Mouse (Mus musculus): ENCODE data around the gene Cnga3. TPM values are rescaled to one million over a fixed set of nuclear protein-coding genes. Genes with fewer than 3 reads are reported as not detected.

Cnga3 gene
- polyA plus RNA-seq, 1 experiment from 2014 or later: not detected

- Histone ChIP-seq H3K9ac (no peak overlapping the region), H3K9me3 (no peaks in the 10 kb centered on the region), H3K27me3 (no peaks in the 10 kb centered on the region), H3K27ac (no peak overlapping the region), H3K4me3 (no peak overlapping the region), H3K4me2 (no peak overlapping the region), H3K36me3 (no peaks in the 10 kb centered on the region), H3K4me1 (0 out of 2 replicates have a peak, but pooled peaks cover 3% of the 10 kb centered on the region)
- ATAC-seq (ENCODE audit: borderline replicate concordance, extremely low read depth, low FRiP score, low TSS enrichment): no peak
- 94% methylated on average over 4 of the region's 4 CpGs for WGBS
These were observed 95.8 kb downstream of the Cnga3 start for GRCm38 (mm10) chr1:37309939-37310515.

Other genes starting within 250 kb of the Cnga3 start
- 0.40 and 0.58 TPM in 2 replicates for gene Vwa3b, start 187.8 kb upstream of the Cnga3 start, polyA plus RNA-seq (2015; fragmentation: Nextera tagmentation; extraction: Ambion mirVana)
- gene Inpp4a, start 85.4 kb downstream of the Cnga3 start, polyA plus RNA-seq (2015; fragmentation: Nextera tagmentation; extraction: Ambion mirVana): 12.0 and 13.6 TPM in 2 replicates
- 40.1 and 41.4 TPM in 2 replicates for gene Coa5, start 215.7 kb downstream of the Cnga3 start, polyA plus RNA-seq (2015; fragmentation: Nextera tagmentation; extraction: Ambion mirVana)
- gene Unc50, start 215.7 kb downstream of the Cnga3 start, polyA plus RNA-seq (2015; fragmentation: Nextera tagmentation; extraction: Ambion mirVana): 140 and 142 TPM in 2 replicates